ENCODE assay signal across 8 mouse cellular contexts in the genomic region with DNA sequence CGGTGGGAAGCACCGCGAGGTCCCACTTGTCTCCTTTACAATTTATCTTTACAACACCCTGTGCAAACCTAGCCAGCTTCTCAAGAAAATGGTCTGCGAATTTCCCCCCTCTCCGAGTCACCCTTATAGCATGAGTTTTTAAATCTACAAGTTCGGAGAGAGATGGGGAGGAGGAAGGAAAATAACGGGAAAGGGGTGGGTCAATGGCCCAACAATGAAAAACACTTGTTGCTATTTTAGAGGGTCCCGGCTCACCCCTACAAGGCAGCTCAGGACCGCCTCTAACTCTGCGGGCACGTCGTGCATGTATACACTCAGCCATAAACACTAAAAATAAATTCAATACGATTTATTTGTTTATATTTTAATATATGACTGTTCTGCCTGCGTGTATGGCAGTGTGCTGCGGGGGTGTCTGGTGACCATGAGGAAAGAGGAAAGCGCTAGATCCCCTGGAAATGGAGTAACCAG. TPM values are rescaled to one million over a fixed set of nuclear protein-coding genes. Genes with fewer than 3 reads are reported as not detected.
DNase-seq lines count a peak whose midpoint lies in the region; TF ChIP-seq lines count a peak whose summit lies in the region.

No protein-coding gene starts in this region.

- WGBS in lung, adult 2 months = under 1% methylated on average over 16 of the region's 16 CpGs

- H3K4me3 ChIP-seq in lung, adult 2 months (replicated peaks; ENCODE audit: extremely low read depth, low read depth, low read length) = peak overlapping the region; percentile 72
- peak overlapping the region; percentile 42 for H3K4me3 ChIP-seq in cortical plate, adult 2 months (ENCODE audit: insufficient read depth, low read length)

- DNase-seq in lung, adult 2 months = no peak
- no peak for DNase-seq in lung, adult 18-20 months
- peak; percentile 32 to 41 for DNase-seq in heart, postnatal 10 days
- DNase-seq in mesoderm, embryonic 11.5 days (ENCODE audit: low read depth, low spot score) = peak; percentile 31
- no peak for DNase-seq in gastrocnemius, adult 8-10 months (ENCODE audit: low spot score in 2 of 2)
- no peak for DNase-seq in right cerebral cortex, postnatal 14 days
- no peak for DNase-seq in right cerebral cortex, postnatal 36 days (ENCODE audit: low spot score in 2 of 2)

- TF ChIP-seq CTCF in lung, adult 2 months (IDR thresholded peaks at IDR 0.05; ENCODE audit: insufficient read depth, low read length) = no peak
- no peak for TF ChIP-seq CTCF in cortical plate, adult 2 months (IDR thresholded peaks at IDR 0.05; ENCODE audit: extremely low read depth, insufficient read depth, low read length)

- no peak for TF ChIP-seq POLR2A in lung, adult 2 months (IDR thresholded peaks at IDR 0.05; ENCODE audit: borderline replicate concordance, extremely low read depth, low read depth, low read length)
- TF ChIP-seq POLR2A in cortical plate, adult 2 months (IDR thresholded peaks at IDR 0.05; ENCODE audit: extremely low read depth, insufficient read depth, low read length) = no peak

- no peaks in the 10 kb centered on the region for H3K4me1 ChIP-seq in lung, adult 2 months (ENCODE audit: control insufficient read depth, insufficient read depth, low read length)
- no peaks in the 10 kb centered on the region for H3K4me1 ChIP-seq in cortical plate, adult 2 months (ENCODE audit: control insufficient read depth, insufficient read depth, low read length)

- H3K27ac ChIP-seq in cortical plate, adult 2 months (ENCODE audit: insufficient read depth, low read length) = no peak overlapping the region

- intact Hi-C loops in heart, postnatal 10 days (cut with DNase I) = loop anchor here (1.0 to 5.0 kb wide), 3 partner anchors 8 to 862 kb away; no protein-coding TSS in a partner anchor

RNA-seq across cellular contexts. Expression of gene Olfr1368, which starts 14.4 kb away (rescaled TPM):
- not detected in 2 replicates for polyA plus RNA-seq in lung, adult 2 months (2012; rRNA removed)
- not detected in 2 replicates for polyA plus RNA-seq in cortical plate, adult 2 months (2012; rRNA removed)
- not detected for total RNA-seq in heart, postnatal 10 days (2021)
- total RNA-seq in gastrocnemius, adult 8-10 months (2022) = not detected

RNA-seq across cellular contexts. Expression of gene Trim27, which starts 19.2 kb away (rescaled TPM):
- polyA plus RNA-seq in lung, adult 2 months (2012; rRNA removed) = 34.8 and 53.5 TPM in 2 replicates
- polyA plus RNA-seq in cortical plate, adult 2 months (2012; rRNA removed) = 30.4 and 30.5 TPM in 2 replicates
- total RNA-seq in heart, postnatal 10 days (2021) = 10 to 100 TPM; 26.9 to 33.6 TPM
- 10 to 100 TPM; 22.7 to 27.5 (median 25.3) TPM for total RNA-seq in gastrocnemius, adult 8-10 months (2022)

RNA-seq across cellular contexts. Expression of gene Olfr263, which starts 30.6 kb away (rescaled TPM):
- polyA plus RNA-seq in lung, adult 2 months (2012; rRNA removed) = not detected in 2 replicates
- not detected in 2 replicates for polyA plus RNA-seq in cortical plate, adult 2 months (2012; rRNA removed)
- not detected for total RNA-seq in heart, postnatal 10 days (2021)
- not detected for total RNA-seq in gastrocnemius, adult 8-10 months (2022)

RNA-seq across cellular contexts. Expression of gene Olfr1369-ps1, which starts 48.8 kb away (rescaled TPM):
- polyA plus RNA-seq in lung, adult 2 months (2012; rRNA removed) = not detected in 2 replicates
- polyA plus RNA-seq in cortical plate, adult 2 months (2012; rRNA removed) = not detected in 2 replicates
- total RNA-seq in heart, postnatal 10 days (2021) = not detected
- total RNA-seq in gastrocnemius, adult 8-10 months (2022) = not detected

Comparison
In these comparisons a context has a peak if more than half of its experiments do, and no peak if none do; other contexts are left out.
1. DNase-seq: peak in heart, postnatal 10 days (2 of 2) and mesoderm, embryonic 11.5 days (single experiment); none in lung, adult 2 months (single experiment), lung, adult 18-20 months (0 of 2), gastrocnemius, adult 8-10 months (0 of 2), right cerebral cortex, postnatal 14 days (single experiment) and right cerebral cortex, postnatal 36 days (0 of 2).